Mouse (Mus musculus) cerebellum, adult 2 months (tissue): ENCODE results near the gene Arhgef12.

Source experiments
- CTCF ChIP-seq: fragments of 200-500 bp; IDR thresholded peaks from 2 replicates; pipeline ENCODE4 v1.5.1; 2011; ENCODE audit warnings: low read depth, mild to moderate bottlenecking, control low read depth, low read length, moderate library complexity, borderline replicate concordance; ENCODE audit not compliant: insufficient read depth
- POLR2A ChIP-seq: fragments of 200-500 bp; IDR thresholded peaks from 2 replicates; pipeline ENCODE4 v1.6.1; 2011; ENCODE audit warnings: low read length, control low read depth, borderline replicate concordance; ENCODE audit not compliant: insufficient read depth

- TF ChIP-seq POLR2A (no peak), CTCF (no peak)
Measured at GRCm38 (mm10) chr9:43050391-43050790, 56.6 kb downstream of the Arhgef12 start.
